Mouse (Mus musculus): ENCODE data around the gene Ms4a1.
"Not testable (repeated sequence)": the region's sequence is repeated elsewhere in the genome, so short reads cannot be mapped to it uniquely, and the experiment has no call there.

Gene Ms4a1

GRCm38 (mm10) chr19:11266052-11266845 is at the start of gene Ms4a1:
TSS of gene Ms4a1 (minus strand) at chr19:11266241.
- DNase-seq: no peak

- no peak for DNase-seq
Measured at GRCm38 (mm10) chr19:11314354-11314753, 48.3 kb upstream of the Ms4a1 start, which contains the start of gene Ms4a14. TSS of gene Ms4a14 (minus strand) at chr19:11314454.

GRCm38 (mm10) chr19:11308888-11309287 is 42.8 kb upstream of the Ms4a1 start:
- DNase-seq: no peak

GRCm38 (mm10) chr19:11299529-11299928 is 33.5 kb upstream of the Ms4a1 start:
- not testable (repeated sequence) for DNase-seq

- no peak for DNase-seq
Measured at GRCm38 (mm10) chr19:11298939-11299338, 32.9 kb upstream of the Ms4a1 start.

- DNase-seq: not testable (repeated sequence)
Measured at GRCm38 (mm10) chr19:11293616-11294015, 27.6 kb upstream of the Ms4a1 start.

- no peak for DNase-seq
Measured at GRCm38 (mm10) chr19:11292990-11293389, 26.9 kb upstream of the Ms4a1 start.

- no peak for DNase-seq
Measured at GRCm38 (mm10) chr19:11283773-11284172, 17.7 kb upstream of the Ms4a1 start, which contains the start of gene Ms4a5. TSS of gene Ms4a5 (minus strand) at chr19:11283873.

- no peak for DNase-seq
Measured at GRCm38 (mm10) chr19:11280223-11280622, 14.2 kb upstream of the Ms4a1 start.

GRCm38 (mm10) chr19:11276431-11276830 is 10.4 kb upstream of the Ms4a1 start:
- DNase-seq: no peak

GRCm38 (mm10) chr19:11266956-11267355 is 915 bp upstream of the Ms4a1 start:
- no peak for DNase-seq

GRCm38 (mm10) chr19:11264602-11265185 is 1.3 kb downstream of the Ms4a1 start:
- no peak for DNase-seq

- DNase-seq: no peak
Measured at GRCm38 (mm10) chr19:11263549-11263948, 2.5 kb downstream of the Ms4a1 start.

GRCm38 (mm10) chr19:11262932-11263331 is 3.1 kb downstream of the Ms4a1 start:
- not testable (repeated sequence) for DNase-seq

- DNase-seq: no peak
Measured at GRCm38 (mm10) chr19:11261522-11261921, 4.5 kb downstream of the Ms4a1 start.

- no peak for DNase-seq
Measured at GRCm38 (mm10) chr19:11244230-11244629, 21.8 kb downstream of the Ms4a1 start.

- no peak for DNase-seq
Measured at GRCm38 (mm10) chr19:11242560-11242959, 23.5 kb downstream of the Ms4a1 start.

- no peak for DNase-seq
Measured at GRCm38 (mm10) chr19:11235820-11236219, 30.2 kb downstream of the Ms4a1 start.

- DNase-seq: no peak
Measured at GRCm38 (mm10) chr19:11234921-11235735, 30.9 kb downstream of the Ms4a1 start.

- DNase-seq: no peak
Measured at GRCm38 (mm10) chr19:11234244-11234643, 31.8 kb downstream of the Ms4a1 start.

GRCm38 (mm10) chr19:11232348-11232747 is 33.7 kb downstream of the Ms4a1 start, which contains the start of gene Ms4a12:
TSS of gene Ms4a12 (minus strand) at chr19:11232448.
- DNase-seq: no peak

Measured in cerebellum, adult 9-11 months (tissue).